Mouse (Mus musculus): ENCODE data around the gene Gm5150. TPM values are rescaled to one million over a fixed set of nuclear protein-coding genes. Genes with fewer than 3 reads are reported as not detected.
"Not testable (repeated sequence)": the region's sequence is repeated elsewhere in the genome, so short reads cannot be mapped to it uniquely, and the experiment has no call there.

Gene Gm5150
- polyA plus RNA-seq (2014; fragmentation: Nextera tagmentation; extraction: Ambion mirVana): not detected in 2 replicates

DNA sequence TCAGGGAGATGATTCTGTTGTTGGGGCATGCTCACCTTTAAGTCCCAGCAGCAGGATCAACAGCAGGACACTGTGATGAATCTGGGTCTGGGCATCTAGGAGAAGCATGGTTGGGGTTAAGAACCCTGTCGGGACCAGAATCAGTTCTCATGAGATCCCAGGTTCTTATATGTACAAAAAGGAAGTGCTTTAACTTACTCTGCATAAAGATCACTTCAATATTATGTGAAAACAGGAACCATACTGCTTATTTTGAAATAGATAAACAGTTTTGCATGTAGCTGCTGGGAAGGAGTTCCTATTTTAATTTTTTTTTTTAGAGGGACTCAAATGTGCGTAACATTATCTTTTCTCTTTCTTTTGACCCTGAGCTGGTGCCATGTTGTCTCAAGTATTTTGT lies at the start of gene Gm5150:
Gene Gm5150 (minus strand): TSS at position 223 of the 400 bp plus-strand sequence.
- Histone ChIP-seq H3K4me2 (ENCODE audit: low read depth, low read length) (no peak within 1 kb of the TSS), H3K4me3 (ENCODE audit: low read depth, low read length) (no peak within 1 kb of the TSS), H3K9me3 (ENCODE audit: control insufficient read depth, low read length) (no peaks in the 10 kb centered on the region), H3K9ac (ENCODE audit: low read depth, low read length) (no peak within 1 kb of the TSS), H3K4me1 (ENCODE audit: control insufficient read depth, insufficient read depth, low read length) (no peaks in the 10 kb centered on the region), H3K27me3 (replicated peaks; ENCODE audit: control insufficient read depth, insufficient read depth, low read length) (no peaks in the 10 kb centered on the region), H3K36me3 (ENCODE audit: control insufficient read depth, insufficient read depth, low read length) (no peaks in the 10 kb centered on the region), H3K27ac (replicated peaks; ENCODE audit: low read depth, low read length) (no peak within 1 kb of the TSS)
- no peak for ATAC-seq (ENCODE audit: low read depth)
- WGBS: 90% methylated on average over 2 of the region's 2 CpGs
- DNase-seq (ENCODE audit: low spot score): no peak

DNA sequence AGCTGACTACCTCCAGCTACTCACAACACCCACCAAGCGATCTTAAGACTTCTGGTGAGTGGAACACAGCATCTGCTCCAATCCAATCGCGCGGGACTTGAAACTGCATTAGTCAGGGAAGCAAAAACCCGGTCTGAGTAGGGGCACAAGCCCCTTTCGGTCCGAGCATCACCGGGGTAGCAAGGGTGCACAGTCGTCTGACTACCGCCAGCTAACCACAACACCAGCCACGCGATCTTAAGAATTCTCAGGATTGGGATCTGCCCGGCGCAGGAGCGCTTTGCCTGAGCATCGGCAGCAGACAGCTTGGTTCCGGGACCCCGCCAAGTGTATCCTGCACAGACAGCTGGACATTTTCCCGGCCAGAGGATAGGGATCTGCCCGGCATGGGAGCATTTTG lies 45.5 kb upstream of the Gm5150 start:
- not testable (repeated sequence) for H3K36me3 ChIP-seq (ENCODE audit: control insufficient read depth, insufficient read depth, low read length); ATAC-seq (ENCODE audit: low read depth); H3K4me2 ChIP-seq (ENCODE audit: low read depth, low read length); H3K9ac ChIP-seq (ENCODE audit: low read depth, low read length); DNase-seq (ENCODE audit: low spot score); H3K4me1 ChIP-seq (ENCODE audit: control insufficient read depth, insufficient read depth, low read length); H3K9me3 ChIP-seq (ENCODE audit: control insufficient read depth, low read length); H3K4me3 ChIP-seq (ENCODE audit: low read depth, low read length); H3K27me3 ChIP-seq (replicated peaks; ENCODE audit: control insufficient read depth, insufficient read depth, low read length); H3K27ac ChIP-seq (replicated peaks; ENCODE audit: low read depth, low read length)
- WGBS: 74% methylated on average over 20 of the region's 20 CpGs

DNA sequence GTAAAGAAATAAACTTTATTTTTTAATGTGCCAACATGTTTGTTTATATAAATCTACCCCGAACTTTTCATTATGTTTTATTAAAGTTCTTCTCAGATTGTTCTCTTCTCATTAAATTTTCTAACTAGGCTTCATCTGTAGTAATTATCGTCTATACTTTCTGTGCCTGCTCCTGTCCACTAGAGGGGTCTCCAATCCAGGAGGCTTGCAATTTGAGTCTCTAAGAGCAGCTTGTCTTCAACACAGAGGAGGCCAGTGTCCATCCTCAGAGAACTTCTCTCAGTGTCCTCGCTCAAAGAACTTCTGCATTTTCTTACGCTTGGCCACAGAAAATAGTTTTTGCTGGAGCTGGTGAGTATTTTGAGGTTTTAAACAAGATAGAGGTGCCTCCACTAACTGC lies 41.1 kb upstream of the Gm5150 start:
- H3K4me1 ChIP-seq (ENCODE audit: control insufficient read depth, insufficient read depth, low read length): no peaks in the 10 kb centered on the region
- no peaks in the 10 kb centered on the region for H3K27me3 ChIP-seq (replicated peaks; ENCODE audit: control insufficient read depth, insufficient read depth, low read length)
- DNase-seq (ENCODE audit: low spot score) (no peak), ATAC-seq (ENCODE audit: low read depth) (no peak)
- H3K4me3 ChIP-seq (ENCODE audit: low read depth, low read length): no peak overlapping the region
- H3K36me3 ChIP-seq (ENCODE audit: control insufficient read depth, insufficient read depth, low read length): no peaks in the 10 kb centered on the region
- H3K9me3 ChIP-seq (ENCODE audit: control insufficient read depth, low read length): no peaks in the 10 kb centered on the region
- 54% methylated on average over 4 of the region's 4 CpGs for WGBS
- no peak overlapping the region for H3K27ac ChIP-seq (replicated peaks; ENCODE audit: low read depth, low read length)
- no peak overlapping the region for H3K4me2 ChIP-seq (ENCODE audit: low read depth, low read length)
- H3K9ac ChIP-seq (ENCODE audit: low read depth, low read length): no peak overlapping the region

DNA sequence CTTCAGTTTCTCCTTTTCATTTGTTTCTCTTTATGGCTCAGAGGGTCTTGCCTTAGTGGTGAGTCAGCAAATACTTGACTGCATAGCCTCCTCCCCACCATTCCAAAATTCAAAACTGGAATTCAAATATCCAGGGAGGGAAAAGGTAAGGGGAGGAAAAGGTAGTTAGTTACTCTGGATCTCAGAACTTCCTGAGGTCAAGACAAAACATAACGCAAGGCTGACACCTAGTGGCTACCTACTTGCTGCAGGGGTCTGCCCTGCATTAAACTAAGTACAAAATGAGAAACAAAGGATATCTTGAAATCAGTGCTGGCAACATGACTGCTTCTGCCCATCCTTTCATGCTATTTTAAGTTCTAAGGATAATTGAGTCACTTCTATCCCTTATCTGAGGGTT lies 37.1 kb upstream of the Gm5150 start:
- WGBS: 0% methylated on average over 1 of the region's 1 CpGs
- H3K4me2 ChIP-seq (ENCODE audit: low read depth, low read length): no peak overlapping the region
- no peak overlapping the region for H3K4me3 ChIP-seq (ENCODE audit: low read depth, low read length)
- no peaks in the 10 kb centered on the region for H3K36me3 ChIP-seq (ENCODE audit: control insufficient read depth, insufficient read depth, low read length)
- peak; percentile 22 for DNase-seq (ENCODE audit: low spot score)
- H3K9ac ChIP-seq (ENCODE audit: low read depth, low read length): no peak overlapping the region
- H3K9me3 ChIP-seq (ENCODE audit: control insufficient read depth, low read length): no peaks in the 10 kb centered on the region
- no peak overlapping the region for H3K27ac ChIP-seq (replicated peaks; ENCODE audit: low read depth, low read length)
- H3K27me3 ChIP-seq (replicated peaks; ENCODE audit: control insufficient read depth, insufficient read depth, low read length): no peaks in the 10 kb centered on the region
- ATAC-seq (ENCODE audit: low read depth): no peak
- no peaks in the 10 kb centered on the region for H3K4me1 ChIP-seq (ENCODE audit: control insufficient read depth, insufficient read depth, low read length)

DNA sequence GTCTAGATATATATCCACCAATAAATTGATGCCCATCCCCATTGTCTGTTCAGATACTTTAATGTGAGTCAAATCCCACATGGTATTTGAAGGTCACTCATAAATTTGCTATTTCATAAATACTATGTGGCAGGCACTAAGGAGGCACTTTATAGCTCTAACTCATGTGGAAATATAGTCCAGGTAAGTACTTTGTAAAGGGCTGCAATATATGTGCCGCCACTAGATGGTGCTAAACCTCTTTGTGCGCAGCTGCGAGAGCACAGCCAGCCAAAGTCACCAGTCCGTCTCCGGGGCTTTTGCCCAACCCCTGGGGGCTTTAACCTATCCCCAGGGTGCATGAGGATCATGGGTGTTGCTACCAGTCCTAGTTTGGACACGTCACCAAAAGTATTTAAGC lies 18.8 kb upstream of the Gm5150 start:
- DNase-seq (ENCODE audit: low spot score); H3K36me3 ChIP-seq (ENCODE audit: control insufficient read depth, insufficient read depth, low read length); H3K9ac ChIP-seq (ENCODE audit: low read depth, low read length); H3K27ac ChIP-seq (replicated peaks; ENCODE audit: low read depth, low read length); H3K4me1 ChIP-seq (ENCODE audit: control insufficient read depth, insufficient read depth, low read length); H3K27me3 ChIP-seq (replicated peaks; ENCODE audit: control insufficient read depth, insufficient read depth, low read length); H3K4me3 ChIP-seq (ENCODE audit: low read depth, low read length); H3K9me3 ChIP-seq (ENCODE audit: control insufficient read depth, low read length): not testable (repeated sequence)
- ATAC-seq (ENCODE audit: low read depth): peak; percentile 68
- peak overlapping the region; percentile 20; the same call in 1 of the 2 replicates for H3K4me2 ChIP-seq (ENCODE audit: low read depth, low read length)
- 10% methylated on average over 2 of the region's 6 CpGs for whole genome bisulfite sequencing

DNA sequence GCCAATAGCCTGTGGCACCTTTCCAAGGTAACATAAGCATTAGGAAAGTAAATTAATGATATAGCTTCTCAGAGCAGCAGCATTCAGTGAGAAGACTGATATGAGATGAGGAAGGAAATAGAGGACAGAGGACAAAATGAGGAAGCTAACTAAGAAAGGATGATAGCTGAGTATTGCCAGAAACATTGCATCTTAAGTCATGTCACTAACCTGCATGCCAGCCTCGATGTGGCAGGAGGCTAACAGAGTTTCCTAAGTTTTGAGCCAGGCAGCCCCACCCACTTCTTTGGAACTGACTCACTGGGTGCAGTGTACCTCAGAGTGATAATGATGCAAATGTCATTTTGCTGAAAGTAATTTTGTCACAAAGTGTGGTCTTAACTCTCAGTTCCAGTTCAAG lies 16.0 kb upstream of the Gm5150 start:
- DNase-seq (ENCODE audit: low spot score) (no peak), ATAC-seq (ENCODE audit: low read depth) (no peak)
- Histone ChIP-seq H3K4me3 (ENCODE audit: low read depth, low read length) (no peak overlapping the region), H3K9me3 (ENCODE audit: control insufficient read depth, low read length) (no peaks in the 10 kb centered on the region), H3K4me2 (ENCODE audit: low read depth, low read length) (no peak overlapping the region), H3K27ac (replicated peaks; ENCODE audit: low read depth, low read length) (no peak overlapping the region), H3K9ac (ENCODE audit: low read depth, low read length) (no peak overlapping the region), H3K36me3 (ENCODE audit: control insufficient read depth, insufficient read depth, low read length) (no peaks in the 10 kb centered on the region), H3K27me3 (replicated peaks; ENCODE audit: control insufficient read depth, insufficient read depth, low read length) (no peaks in the 10 kb centered on the region), H3K4me1 (ENCODE audit: control insufficient read depth, insufficient read depth, low read length) (no peaks in the 10 kb centered on the region)
- 50% methylated on average over 1 of the region's 1 CpGs for WGBS

DNA sequence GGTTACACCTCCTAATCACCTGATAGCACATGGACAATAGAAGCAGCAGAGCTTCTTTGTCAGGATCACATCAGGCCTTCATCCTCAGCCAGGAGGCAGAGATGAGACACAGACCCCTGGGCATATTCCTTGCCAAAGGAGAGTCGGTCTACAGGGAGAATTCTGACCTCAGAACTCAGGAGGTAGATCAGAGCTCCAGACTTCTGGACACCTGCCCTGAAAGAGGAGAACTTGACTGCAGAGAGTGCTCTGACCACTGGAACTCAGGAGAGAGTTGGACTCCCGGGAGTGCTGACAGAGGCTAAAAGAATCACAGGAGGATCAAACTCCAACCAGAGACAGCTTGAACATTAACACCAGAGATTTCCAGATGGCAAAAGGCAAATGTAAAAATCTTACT lies 8.2 kb upstream of the Gm5150 start:
- 80% methylated on average over 2 of the region's 2 CpGs for WGBS
- H3K27me3 ChIP-seq (replicated peaks; ENCODE audit: control insufficient read depth, insufficient read depth, low read length); H3K9ac ChIP-seq (ENCODE audit: low read depth, low read length); DNase-seq (ENCODE audit: low spot score); H3K4me2 ChIP-seq (ENCODE audit: low read depth, low read length); H3K27ac ChIP-seq (replicated peaks; ENCODE audit: low read depth, low read length); H3K4me1 ChIP-seq (ENCODE audit: control insufficient read depth, insufficient read depth, low read length); H3K9me3 ChIP-seq (ENCODE audit: control insufficient read depth, low read length); H3K36me3 ChIP-seq (ENCODE audit: control insufficient read depth, insufficient read depth, low read length); ATAC-seq (ENCODE audit: low read depth); H3K4me3 ChIP-seq (ENCODE audit: low read depth, low read length): not testable (repeated sequence)

DNA sequence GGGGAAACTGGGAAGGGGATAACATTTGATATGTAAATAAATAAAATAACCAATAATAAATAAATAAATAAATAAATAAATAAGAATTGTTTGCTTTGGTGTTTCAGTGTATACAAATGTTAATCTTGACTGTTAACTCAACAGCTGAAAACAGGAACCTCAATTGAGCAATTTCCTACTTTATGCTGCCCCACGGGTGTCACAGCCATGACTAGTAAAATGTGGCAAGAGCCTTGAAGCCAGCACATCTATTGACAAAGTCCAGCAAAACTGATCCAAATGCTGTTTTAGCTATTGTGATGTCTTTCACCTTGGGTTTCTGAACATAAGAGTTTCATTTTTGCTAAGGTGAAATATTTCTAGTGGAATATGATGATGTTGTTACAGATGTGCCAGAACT lies 1.6 kb upstream of the Gm5150 start:
- H3K9me3 ChIP-seq (ENCODE audit: control insufficient read depth, low read length): no peaks in the 10 kb centered on the region
- H3K27ac ChIP-seq (replicated peaks; ENCODE audit: low read depth, low read length): no peak overlapping the region
- H3K9ac ChIP-seq (ENCODE audit: low read depth, low read length): no peak overlapping the region
- no peaks in the 10 kb centered on the region for H3K36me3 ChIP-seq (ENCODE audit: control insufficient read depth, insufficient read depth, low read length)
- DNase-seq (ENCODE audit: low spot score) (no peak), ATAC-seq (ENCODE audit: low read depth) (no peak)
- no peak overlapping the region for H3K4me3 ChIP-seq (ENCODE audit: low read depth, low read length)
- H3K4me2 ChIP-seq (ENCODE audit: low read depth, low read length): no peak overlapping the region
- 75% methylated on average over 1 of the region's 1 CpGs for WGBS
- H3K27me3 ChIP-seq (replicated peaks; ENCODE audit: control insufficient read depth, insufficient read depth, low read length): no peaks in the 10 kb centered on the region
- H3K4me1 ChIP-seq (ENCODE audit: control insufficient read depth, insufficient read depth, low read length): no peaks in the 10 kb centered on the region

DNA sequence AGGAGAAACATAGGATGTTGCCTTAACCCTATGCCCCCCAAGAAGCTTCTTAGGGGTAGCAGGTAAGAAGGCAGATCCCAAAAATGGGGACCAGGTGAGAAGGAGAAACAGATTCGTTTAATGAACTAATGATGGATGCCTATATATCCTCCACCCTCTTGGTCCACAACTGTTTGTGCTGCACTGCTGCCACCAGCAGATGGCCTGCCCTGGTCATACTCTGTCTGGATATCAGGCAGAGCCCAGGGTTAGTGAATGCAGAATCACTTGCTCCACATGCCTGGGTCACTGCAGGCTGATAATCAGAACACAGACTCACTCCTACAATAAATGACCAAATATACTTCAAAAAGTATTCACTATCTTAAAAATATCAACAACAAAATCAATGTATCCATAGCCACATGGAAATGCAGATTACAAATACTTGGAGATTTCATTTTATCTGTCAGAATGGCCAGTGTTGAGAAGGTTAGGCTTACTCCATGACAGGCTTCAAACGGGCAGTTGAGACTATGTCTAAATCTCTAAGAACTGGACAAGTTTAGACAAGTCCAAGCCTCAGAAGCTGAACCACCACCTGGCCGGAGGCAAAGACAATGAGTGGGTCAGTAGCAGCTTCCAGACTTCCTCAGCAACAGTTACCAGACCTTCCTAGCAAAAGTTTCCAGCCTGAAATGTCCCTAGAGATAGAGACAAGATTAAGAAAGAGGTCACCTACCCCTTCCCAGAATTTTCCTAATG lies 2.2 kb downstream of the Gm5150 start:
- H3K36me3 ChIP-seq (ENCODE audit: control insufficient read depth, insufficient read depth, low read length): no peaks in the 10 kb centered on the region
- no peak for DNase-seq (ENCODE audit: low spot score)
- no peaks in the 10 kb centered on the region for H3K9me3 ChIP-seq (ENCODE audit: control insufficient read depth, low read length)
- H3K4me2 ChIP-seq (ENCODE audit: low read depth, low read length): no peak overlapping the region
- no peak overlapping the region for H3K9ac ChIP-seq (ENCODE audit: low read depth, low read length)
- H3K4me1 ChIP-seq (ENCODE audit: control insufficient read depth, insufficient read depth, low read length): no peaks in the 10 kb centered on the region
- H3K27ac ChIP-seq (replicated peaks; ENCODE audit: low read depth, low read length): no peak overlapping the region
- WGBS: 66% methylated on average over 3 of the region's 3 CpGs
- no peaks in the 10 kb centered on the region for H3K27me3 ChIP-seq (replicated peaks; ENCODE audit: control insufficient read depth, insufficient read depth, low read length)
- no peak for ATAC-seq (ENCODE audit: low read depth)
- no peak overlapping the region for H3K4me3 ChIP-seq (ENCODE audit: low read depth, low read length)

Measured in embryonic facial prominence, embryonic 14.5 days (tissue).